ENCODE assay signal across 7 mouse cellular contexts in the genomic region with DNA sequence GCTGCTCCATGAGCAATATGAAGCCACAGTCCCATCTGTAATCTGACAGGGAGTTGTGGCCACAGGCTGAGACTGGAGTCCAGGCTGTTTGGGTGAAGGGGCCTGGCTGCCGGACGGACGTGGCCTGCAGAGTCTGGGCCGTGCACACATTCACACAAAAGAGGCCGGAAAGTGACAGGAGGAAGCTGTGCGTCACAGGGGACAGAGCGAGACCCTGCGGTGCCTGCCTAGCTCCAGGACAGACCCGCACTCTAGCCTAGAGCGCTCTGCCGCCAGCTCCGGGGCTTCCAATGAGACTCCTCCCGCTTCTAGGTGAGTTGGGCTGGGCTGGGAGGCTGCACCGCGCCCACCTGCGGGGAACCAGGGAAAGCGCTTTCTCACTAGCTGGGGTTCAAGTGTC. TPM values are rescaled to one million over a fixed set of nuclear protein-coding genes. Genes with fewer than 3 reads are reported as not detected.
DNase-seq lines count a peak whose midpoint lies in the region; ATAC-seq and TF ChIP-seq lines count a peak whose summit lies in the region.

A gene (plus strand): TSS at position 195 of the 400 bp plus-strand sequence.

- no peak for ATAC-seq in embryonic facial prominence, embryonic 13.5 days (ENCODE audit: insufficient number of reproducible peaks, insufficient read depth, low FRiP score, low TSS enrichment, low read depth)
- peak; percentile 69 for ATAC-seq in heart, embryonic 11.5 days (replicated peaks; ENCODE audit: insufficient number of reproducible peaks, low FRiP score, low TSS enrichment)
- ATAC-seq in liver, embryonic 12.5 days, result peak; percentile 65; the same call in 1 of the 2 replicates
- ATAC-seq in midbrain, postnatal 0 days (ENCODE audit: low FRiP score), result peak; percentile 44; the same call in 1 of the 2 replicates
- ATAC-seq in CD4-positive, CD25-positive, alpha-beta regulatory T cell, adult 4 months, result no peak

- no peaks in the 10 kb centered on the region for H3K36me3 ChIP-seq in embryonic facial prominence, embryonic 13.5 days
- no peaks in the 10 kb centered on the region for H3K36me3 ChIP-seq in heart, embryonic 11.5 days (ENCODE audit: control insufficient read depth, insufficient read depth, low read length)
- no peaks in the 10 kb centered on the region for H3K36me3 ChIP-seq in liver, embryonic 12.5 days
- no peaks in the 10 kb centered on the region for H3K36me3 ChIP-seq in midbrain, postnatal 0 days (ENCODE audit: insufficient read depth, low read length)

- no peak within 1 kb of the TSS for H3K27ac ChIP-seq in embryonic facial prominence, embryonic 13.5 days
- peak within 1 kb of the TSS; percentile 22 for H3K27ac ChIP-seq in heart, embryonic 11.5 days (ENCODE audit: low read depth, low read length)
- H3K27ac ChIP-seq in liver, embryonic 12.5 days, result no peak within 1 kb of the TSS
- no peak within 1 kb of the TSS for H3K27ac ChIP-seq in midbrain, postnatal 0 days (ENCODE audit: low read depth, low read length)

- peak within 1 kb of the TSS; percentile 29 for H3K4me3 ChIP-seq in embryonic facial prominence, embryonic 13.5 days
- H3K4me3 ChIP-seq in heart, embryonic 11.5 days (ENCODE audit: low read depth, low read length), result peak within 1 kb of the TSS; percentile 36
- H3K4me3 ChIP-seq in liver, embryonic 12.5 days, result peak within 1 kb of the TSS; percentile 30
- peak within 1 kb of the TSS; percentile 20; the same call in 1 of the 2 replicates for H3K4me3 ChIP-seq in midbrain, postnatal 0 days (ENCODE audit: low read depth, low read length)

- DNase-seq in adrenal gland, postnatal 25 days, result peak; percentile 37
- DNase-seq in kidney, adult 9 months, result peak; percentile 61
- peak; percentile 5 for DNase-seq in midbrain, postnatal 0 days (ENCODE audit: low spot score)

- H3K9me3 ChIP-seq in embryonic facial prominence, embryonic 13.5 days, result no peaks in the 10 kb centered on the region
- H3K9me3 ChIP-seq in heart, embryonic 11.5 days (replicated peaks; ENCODE audit: control insufficient read depth, low read length), result no peaks in the 10 kb centered on the region
- H3K9me3 ChIP-seq in liver, embryonic 12.5 days (replicated peaks), result no peaks in the 10 kb centered on the region
- no peaks in the 10 kb centered on the region for H3K9me3 ChIP-seq in midbrain, postnatal 0 days (ENCODE audit: low read length)

- peaks cover 9% of the 10 kb centered on the region for H3K4me1 ChIP-seq in embryonic facial prominence, embryonic 13.5 days
- H3K4me1 ChIP-seq in heart, embryonic 11.5 days (ENCODE audit: control insufficient read depth, insufficient read depth, low read length), result peaks cover 13% of the 10 kb centered on the region
- H3K4me1 ChIP-seq in liver, embryonic 12.5 days, result 0 out of 2 replicates have a peak, but pooled peaks cover 4% of the 10 kb centered on the region
- H3K4me1 ChIP-seq in midbrain, postnatal 0 days (ENCODE audit: insufficient read depth, low read length), result peaks cover 3% of the 10 kb centered on the region; the same call in 1 of the 2 replicates

- no peak for TF ChIP-seq CTCF in midbrain, postnatal 0 days (IDR thresholded peaks at IDR 0.05)

- H3K4me2 ChIP-seq in embryonic facial prominence, embryonic 13.5 days, result peak within 1 kb of the TSS; percentile 59
- peak within 1 kb of the TSS; percentile 75 for H3K4me2 ChIP-seq in heart, embryonic 11.5 days
- peak within 1 kb of the TSS; percentile 46 for H3K4me2 ChIP-seq in liver, embryonic 12.5 days
- peak within 1 kb of the TSS; percentile 49 for H3K4me2 ChIP-seq in midbrain, postnatal 0 days (ENCODE audit: low read depth, low read length, poor library complexity, severe bottlenecking)

- H3K27me3 ChIP-seq in embryonic facial prominence, embryonic 13.5 days, result peaks cover 5% of the 10 kb centered on the region; the same call in 1 of the 2 replicates
- no peaks in the 10 kb centered on the region for H3K27me3 ChIP-seq in heart, embryonic 11.5 days (ENCODE audit: control insufficient read depth, insufficient read depth, low read length)
- no peaks in the 10 kb centered on the region for H3K27me3 ChIP-seq in liver, embryonic 12.5 days (replicated peaks)
- H3K27me3 ChIP-seq in midbrain, postnatal 0 days (ENCODE audit: insufficient read depth, low read length), result no peaks in the 10 kb centered on the region

- peak within 1 kb of the TSS; percentile 60 for H3K9ac ChIP-seq in embryonic facial prominence, embryonic 13.5 days
- peak within 1 kb of the TSS; percentile 61; the same call in 1 of the 2 replicates for H3K9ac ChIP-seq in heart, embryonic 11.5 days (ENCODE audit: low read depth, low read length)
- H3K9ac ChIP-seq in liver, embryonic 12.5 days, result no peak within 1 kb of the TSS
- no peak within 1 kb of the TSS for H3K9ac ChIP-seq in midbrain, postnatal 0 days (replicated peaks; ENCODE audit: low read length, poor library complexity, severe bottlenecking)

- 3% methylated on average over 17 of the region's 17 CpGs for WGBS in embryonic facial prominence, embryonic 13.5 days
- WGBS in heart, embryonic 11.5 days (ENCODE audit: insufficient replicate concordance), result 1% methylated on average over 17 of the region's 17 CpGs
- WGBS in liver, embryonic 12.5 days (ENCODE audit: insufficient replicate concordance), result 2% methylated on average over 17 of the region's 17 CpGs
- 8% methylated on average over 17 of the region's 17 CpGs for WGBS in midbrain, postnatal 0 days

RNA-seq across cellular contexts. Expression of the gene that starts here (rescaled TPM):
- total RNA-seq in adrenal gland, postnatal 25 days (2021), result 70.7 and 72.1 TPM in 2 replicates
- 4.2 and 5.4 TPM in 2 replicates for polyA plus RNA-seq in embryonic facial prominence, embryonic 13.5 days (2015; fragmentation: Nextera tagmentation; extraction: Ambion mirVana)
- 8.8 and 10.5 TPM in 2 replicates for polyA plus RNA-seq in heart, embryonic 11.5 days (2014; fragmentation: Nextera tagmentation; extraction: Ambion mirVana)
- polyA plus RNA-seq in liver, embryonic 12.5 days (2016; fragmentation: Nextera tagmentation; extraction: Ambion mirVana), result 10.8 and 11.1 TPM in 2 replicates
- 23.2 and 31.2 TPM in 2 replicates for total RNA-seq in midbrain, postnatal 0 days (2014; rRNA removed)
- polyA plus RNA-seq in midbrain, postnatal 0 days (2015; fragmentation: Nextera tagmentation; extraction: Ambion mirVana), result 13.2 and 13.9 TPM in 2 replicates
- not detected for polyA plus RNA-seq in CD4-positive, CD25-positive, alpha-beta regulatory T cell, adult 4 months (2017; shearing (Covaris generic))

Comparison
In these comparisons a context has a peak if more than half of its experiments do, and no peak if none do; other contexts are left out.
1. DNase-seq: peak in every context shown above with its lines; median percentile 61 in kidney, adult 9 months; 37 in adrenal gland, postnatal 25 days; 5 in midbrain, postnatal 0 days.
2. ATAC-seq: peak in heart, embryonic 11.5 days (single experiment), liver, embryonic 12.5 days (single experiment) and midbrain, postnatal 0 days (single experiment); none in embryonic facial prominence, embryonic 13.5 days (single experiment) and CD4-positive, CD25-positive, alpha-beta regulatory T cell, adult 4 months (single experiment).
3. H3K9ac ChIP-seq: peak in embryonic facial prominence, embryonic 13.5 days (single experiment) and heart, embryonic 11.5 days (single experiment); none in liver, embryonic 12.5 days (single experiment) and midbrain, postnatal 0 days (single experiment).
4. Peak in every context shown above with its lines, with median percentiles within 50 percentile points of each other: H3K4me2 ChIP-seq and H3K4me3 ChIP-seq.